Mouse (Mus musculus) ES-Bruce4 (cell line): Measurements from ENCODE around the gene Plxna1. TPM values are rescaled to one million over a fixed set of nuclear protein-coding genes. Genes with fewer than 3 reads are reported as not detected.

Experiments
- H3K27ac ChIP-seq: 2 replicates; pipeline ENCODE4 v1.5.1; 2012; ENCODE audit warnings: low read length, inconsistent platforms; ENCODE audit not compliant: insufficient read depth
- H3K27me3 ChIP-seq: 2 replicates; pipeline ENCODE4 v1.6.1; 2012; ENCODE audit warnings: mild to moderate bottlenecking, low read length, inconsistent platforms; ENCODE audit not compliant: control insufficient read depth, poor library complexity, insufficient read depth, severe bottlenecking
- H3K36me3 ChIP-seq: 2 replicates; pipeline ENCODE4 v1.6.1; 2012; ENCODE audit warnings: inconsistent platforms, mild to moderate bottlenecking, low read length, moderate library complexity; ENCODE audit not compliant: control insufficient read depth, poor library complexity, insufficient read depth, severe bottlenecking
- H3K4me1 ChIP-seq: one replicate; pipeline ENCODE4 v1.8.1; 2011; ENCODE audit warnings: low read length; ENCODE audit not compliant: control insufficient read depth, insufficient read depth
- H3K4me3 ChIP-seq: 2 replicates; pipeline ENCODE4 v1.5.1; 2011; ENCODE audit warnings: low read depth, mild to moderate bottlenecking, low read length
- H3K9ac ChIP-seq: 2 replicates; pipeline ENCODE4 v1.6.1; 2012; ENCODE audit warnings: low read depth, mild to moderate bottlenecking, inconsistent platforms; ENCODE audit not compliant: poor library complexity, severe bottlenecking
- H3K9me3 ChIP-seq: replicated peaks from 2 replicates; pipeline ENCODE4 v1.6.1; 2012; ENCODE audit warnings: mild to moderate bottlenecking, low read length, inconsistent platforms; ENCODE audit not compliant: control insufficient read depth, poor library complexity, insufficient read depth, severe bottlenecking
- CTCF ChIP-seq: IDR thresholded peaks from one replicate; pipeline ENCODE4 v1.8.1; 2011; ENCODE audit warnings: low read depth, low read length
- EP300 ChIP-seq: IDR thresholded peaks from 2 replicates; pipeline ENCODE4 v1.6.1; 2011; ENCODE audit warnings: low read depth, low read length; ENCODE audit not compliant: insufficient read depth
- POLR2A ChIP-seq: IDR thresholded peaks from one replicate; pipeline ENCODE4 v1.8.1; 2011; ENCODE audit warnings: low read length; ENCODE audit not compliant: insufficient read depth
- polyA plus RNA-seq: library from polyadenylated mRNA; stranded (reverse); fragments of >200 nt; gene quantifications from 2 replicates; pipeline ENCODE4 v1.2.4, GENCODE M21; 2011; ENCODE audit warnings: low read depth; ENCODE audit not compliant: missing spikeins, insufficient read depth, insufficient read length

Gene Plxna1
- polyA plus RNA-seq, 1 experiment = 106 TPM

GRCm38 (mm10) chr6:89359771-89360708 lies 2.4 kb downstream of the Plxna1 start:
- no peaks in the 10 kb centered on the region for H3K27me3 ChIP-seq
- H3K9ac ChIP-seq = no peak overlapping the region
- no peak overlapping the region for H3K4me3 ChIP-seq
- peaks cover 3% of the 10 kb centered on the region for H3K4me1 ChIP-seq
- H3K9me3 ChIP-seq = no peaks in the 10 kb centered on the region
- H3K27ac ChIP-seq = no peak overlapping the region
- no peaks in the 10 kb centered on the region for H3K36me3 ChIP-seq
- TF ChIP-seq EP300 = no peak
- no peak for TF ChIP-seq POLR2A
- no peak for TF ChIP-seq CTCF

GRCm38 (mm10) chr6:89359192-89359591 lies 3.2 kb downstream of the Plxna1 start:
- Histone ChIP-seq H3K4me3 (no peak overlapping the region), H3K27ac (no peak overlapping the region), H3K9me3 (no peaks in the 10 kb centered on the region), H3K36me3 (no peaks in the 10 kb centered on the region), H3K27me3 (no peaks in the 10 kb centered on the region), H3K4me1 (peaks cover 3% of the 10 kb centered on the region), H3K9ac (no peak overlapping the region)
- TF ChIP-seq EP300 = no peak
- TF ChIP-seq CTCF = no peak
- no peak for TF ChIP-seq POLR2A

- TF ChIP-seq EP300 (no peak), POLR2A (no peak), CTCF (no peak)
- Histone ChIP-seq H3K27me3 (no peaks in the 10 kb centered on the region), H3K27ac (no peak overlapping the region), H3K9me3 (no peaks in the 10 kb centered on the region), H3K9ac (no peak overlapping the region), H3K4me3 (no peak overlapping the region), H3K4me1 (peaks cover 3% of the 10 kb centered on the region), H3K36me3 (peaks cover 3% of the 10 kb centered on the region; the same call in 1 of the 2 replicates)
These were observed 6.8 kb downstream of the Plxna1 start for GRCm38 (mm10) chr6:89355661-89356060.

GRCm38 (mm10) chr6:89354726-89355125 lies 7.7 kb downstream of the Plxna1 start:
- H3K36me3 ChIP-seq = peaks cover 3% of the 10 kb centered on the region; the same call in 1 of the 2 replicates
- H3K4me3 ChIP-seq = no peak overlapping the region
- H3K27me3 ChIP-seq = no peaks in the 10 kb centered on the region
- H3K4me1 ChIP-seq = peaks cover 3% of the 10 kb centered on the region
- no peak overlapping the region for H3K27ac ChIP-seq
- TF ChIP-seq EP300 (no peak), POLR2A (no peak), CTCF (no peak)
- no peaks in the 10 kb centered on the region for H3K9me3 ChIP-seq
- no peak overlapping the region for H3K9ac ChIP-seq

GRCm38 (mm10) chr6:89354076-89354475 lies 8.3 kb downstream of the Plxna1 start:
- TF ChIP-seq POLR2A (no peak), CTCF (no peak), EP300 (no peak)
- Histone ChIP-seq H3K27ac (no peak overlapping the region), H3K27me3 (no peaks in the 10 kb centered on the region), H3K4me3 (no peak overlapping the region), H3K36me3 (peaks cover 3% of the 10 kb centered on the region; the same call in 1 of the 2 replicates), H3K9ac (no peak overlapping the region), H3K4me1 (peaks cover 3% of the 10 kb centered on the region), H3K9me3 (no peaks in the 10 kb centered on the region)

GRCm38 (mm10) chr6:89353101-89353500 lies 9.3 kb downstream of the Plxna1 start:
- Histone ChIP-seq H3K27me3 (no peaks in the 10 kb centered on the region), H3K9me3 (no peaks in the 10 kb centered on the region), H3K4me1 (peaks cover 3% of the 10 kb centered on the region), H3K36me3 (peaks cover 3% of the 10 kb centered on the region; the same call in 1 of the 2 replicates), H3K9ac (no peak overlapping the region), H3K4me3 (no peak overlapping the region), H3K27ac (no peak overlapping the region)
- no peak for TF ChIP-seq POLR2A
- TF ChIP-seq EP300 = no peak
- TF ChIP-seq CTCF = no peak
